Mouse (Mus musculus) liver, embryonic 15.5 days (tissue): Measurements from ENCODE around the gene Erlec1. TPM values are rescaled to one million over a fixed set of nuclear protein-coding genes. Genes with fewer than 3 reads are reported as not detected.

ENCODE experiments used
- polyA plus RNA-seq: library from polyadenylated mRNA; unstranded; fragments of >200 nt; fragmentation: Nextera tagmentation; extraction: Ambion mirVana; gene quantifications from 2 replicates; pipeline ENCODE4 v1.2.1, GENCODE M21; 2015

Gene Erlec1
- polyA plus RNA-seq, 1 experiment from 2014 or later, result 7.2 TPM

Other genes with a start within 250 kb of the Erlec1 start
- gene Psme4, start 182.6 kb downstream of the Erlec1 start, polyA plus RNA-seq, result 7.6 and 9.2 TPM in 2 replicates
- gene Gpr75, start 69.0 kb downstream of the Erlec1 start, polyA plus RNA-seq, result 0.05 TPM in 1 of 2 replicates, not detected in the other
- 11.5 and 12.9 TPM in 2 replicates for gene Asb3, start 68.9 kb downstream of the Erlec1 start, polyA plus RNA-seq
- gene Chac2, start 32.0 kb upstream of the Erlec1 start, polyA plus RNA-seq, result 87.4 and 96.8 TPM in 2 replicates
- not detected in 2 replicates for gene Gm17332, start 228.1 kb upstream of the Erlec1 start, polyA plus RNA-seq